Mouse (Mus musculus) cerebellum, adult 2 months (tissue): ENCODE measurements at regions not wholly inside any gene's neighbourhood (a gene's known extent, or its start where the extent isn't known, plus 50 kb on each side); places are given as distances from the start of the nearest gene placed in this dataset.

Experiments
- CTCF ChIP-seq: fragments of 200-500 bp; IDR thresholded peaks from 2 replicates; pipeline ENCODE4 v1.5.1; 2011; ENCODE audit warnings: low read depth, mild to moderate bottlenecking, control low read depth, low read length, moderate library complexity, borderline replicate concordance; ENCODE audit not compliant: insufficient read depth
- POLR2A ChIP-seq: fragments of 200-500 bp; IDR thresholded peaks from 2 replicates; pipeline ENCODE4 v1.6.1; 2011; ENCODE audit warnings: low read length, control low read depth, borderline replicate concordance; ENCODE audit not compliant: insufficient read depth

GRCm38 (mm10) chr4:135011365-135011764 lies 80.7 kb downstream of the Syf2 start:
- peak; percentile 12; the same call in 1 of the 2 replicates for TF ChIP-seq CTCF
- TF ChIP-seq POLR2A: no peak
